Mouse (Mus musculus) embryonic facial prominence, embryonic 11.5 days (tissue): ENCODE results near the gene Smu1. TPM values are rescaled to one million over a fixed set of nuclear protein-coding genes. Genes with fewer than 3 reads are reported as not detected.

Source experiments
- ATAC-seq: fragments of 200-750 bp; cut with Nextera tagmentation; replicated peaks from 2 replicates; pipeline ENCODE4 v1.8.0; 2017; ENCODE audit warnings: low read depth; ENCODE audit not compliant: insufficient number of reproducible peaks, low FRiP score, low TSS enrichment
- DNase-seq: peaks from one replicate; pipeline ENCODE4 v3.0.0-alpha.2; 2015; ENCODE audit warnings: low spot score
- H3K27ac ChIP-seq: fragments of 300-500 bp; sonication (generic); replicated peaks from 2 replicates; pipeline ENCODE4 v1.5.1; 2014; ENCODE audit warnings: mild to moderate bottlenecking, low read depth, low read length, control low read depth
- H3K27me3 ChIP-seq: fragments of 300-500 bp; sonication (generic); 2 replicates; pipeline ENCODE4 v1.6.1; 2014; ENCODE audit warnings: mild to moderate bottlenecking, low read length, moderate library complexity, mixed read lengths; ENCODE audit not compliant: control insufficient read depth, insufficient read depth
- H3K36me3 ChIP-seq: fragments of 300-500 bp; sonication (generic); replicated peaks from 2 replicates; pipeline ENCODE4 v1.6.1; 2014; ENCODE audit warnings: low read depth, mild to moderate bottlenecking, low read length, moderate library complexity, mixed read lengths; ENCODE audit not compliant: control insufficient read depth, insufficient read depth
- H3K4me1 ChIP-seq: fragments of 300-500 bp; sonication (generic); 2 replicates; pipeline ENCODE4 v1.6.1; 2014; ENCODE audit warnings: low read length, mixed read lengths; ENCODE audit not compliant: control insufficient read depth, insufficient read depth
- H3K4me2 ChIP-seq: fragments of 300-500 bp; sonication (generic); 2 replicates; pipeline ENCODE4 v1.6.1; 2014; ENCODE audit warnings: low read depth, mild to moderate bottlenecking, control low read depth, low read length, moderate library complexity
- H3K4me3 ChIP-seq: fragments of 300-500 bp; sonication (generic); 2 replicates; pipeline ENCODE4 v1.5.1; 2014; ENCODE audit warnings: low read depth, low read length, control low read depth
- H3K9ac ChIP-seq: fragments of 300-500 bp; sonication (generic); replicated peaks from 2 replicates; pipeline ENCODE4 v1.6.1; 2014; ENCODE audit warnings: mild to moderate bottlenecking, control low read depth, low read length
- H3K9me3 ChIP-seq: fragments of 300-500 bp; sonication (generic); replicated peaks from 2 replicates; pipeline ENCODE4 v1.6.1; 2016; ENCODE audit warnings: mild to moderate bottlenecking, low read length, inconsistent platforms, mixed read lengths; ENCODE audit not compliant: control insufficient read depth
- WGBS: fragments of 180-500 bp; shearing (Covaris S2); extraction: QIAGEN DNeasy Blood & Tissue Kit; methylation state at CpG from one replicate; pipeline ENCODE4 v1.1.7; 2014; 5-methylcytosine and 5-hydroxymethylcytosine counted together
- polyA plus RNA-seq: library from polyadenylated mRNA; unstranded; fragments of >200 nt; fragmentation: Nextera tagmentation; extraction: Ambion mirVana; gene quantifications from 2 replicates; pipeline ENCODE4 v1.2.1, GENCODE M21; 2014

Gene Smu1
- polyA plus RNA-seq, 1 experiment from 2014 or later = 203 TPM

GRCm38 (mm10) chr4:40794320-40794719 lies 36.6 kb upstream of the Smu1 start:
- Histone ChIP-seq H3K9ac (no peak overlapping the region), H3K36me3 (no peaks in the 10 kb centered on the region), H3K9me3 (no peaks in the 10 kb centered on the region), H3K27ac (no peak overlapping the region), H3K4me1 (no peaks in the 10 kb centered on the region), H3K4me2 (no peak overlapping the region), H3K27me3 (no peaks in the 10 kb centered on the region), H3K4me3 (no peak overlapping the region)
- ATAC-seq (no peak), DNase-seq (no peak)

GRCm38 (mm10) chr4:40791176-40791575 lies 33.5 kb upstream of the Smu1 start:
- ATAC-seq = no peak
- WGBS = 93% methylated on average over 4 of the region's 4 CpGs
- Histone ChIP-seq H3K4me1 (no peaks in the 10 kb centered on the region), H3K27me3 (no peaks in the 10 kb centered on the region), H3K4me3 (no peak overlapping the region), H3K36me3 (no peaks in the 10 kb centered on the region), H3K27ac (no peak overlapping the region), H3K4me2 (no peak overlapping the region), H3K9me3 (no peaks in the 10 kb centered on the region), H3K9ac (no peak overlapping the region)
- no peak for DNase-seq

GRCm38 (mm10) chr4:40786578-40786977 lies 28.9 kb upstream of the Smu1 start:
- ATAC-seq = no peak
- H3K27ac ChIP-seq = no peak overlapping the region
- H3K9ac ChIP-seq = no peak overlapping the region
- no peaks in the 10 kb centered on the region for H3K27me3 ChIP-seq
- H3K4me3 ChIP-seq = no peak overlapping the region
- DNase-seq = no peak
- H3K4me2 ChIP-seq = no peak overlapping the region
- 76% methylated on average over 4 of the region's 4 CpGs for WGBS
- no peaks in the 10 kb centered on the region; the same call in 1 of the 2 replicates for H3K4me1 ChIP-seq
- H3K9me3 ChIP-seq = no peaks in the 10 kb centered on the region
- H3K36me3 ChIP-seq = no peaks in the 10 kb centered on the region

GRCm38 (mm10) chr4:40785620-40786166 lies 28.0 kb upstream of the Smu1 start:
- 81% methylated on average over 9 of the region's 9 CpGs for WGBS
- Histone ChIP-seq H3K4me3 (no peak overlapping the region), H3K9me3 (no peaks in the 10 kb centered on the region), H3K9ac (no peak overlapping the region), H3K36me3 (no peaks in the 10 kb centered on the region), H3K27ac (no peak overlapping the region), H3K27me3 (no peaks in the 10 kb centered on the region), H3K4me1 (no peaks in the 10 kb centered on the region; the same call in 1 of the 2 replicates), H3K4me2 (no peak overlapping the region)
- DNase-seq = no peak
- ATAC-seq = 0 out of 2 replicates have a peak, but pooled peaks have one; percentile 14

- H3K4me2 ChIP-seq = no peak overlapping the region
- no peaks in the 10 kb centered on the region for H3K27me3 ChIP-seq
- H3K4me1 ChIP-seq = no peaks in the 10 kb centered on the region; the same call in 1 of the 2 replicates
- H3K36me3 ChIP-seq = no peaks in the 10 kb centered on the region
- H3K27ac ChIP-seq = no peak overlapping the region
- no peak for ATAC-seq
- WGBS = 80% methylated on average over 10 of the region's 10 CpGs
- no peak for DNase-seq
- no peak overlapping the region for H3K4me3 ChIP-seq
- no peak overlapping the region for H3K9ac ChIP-seq
- no peaks in the 10 kb centered on the region for H3K9me3 ChIP-seq
Observed at GRCm38 (mm10) chr4:40784556-40785169, 26.9 kb upstream of the Smu1 start.

DNA sequence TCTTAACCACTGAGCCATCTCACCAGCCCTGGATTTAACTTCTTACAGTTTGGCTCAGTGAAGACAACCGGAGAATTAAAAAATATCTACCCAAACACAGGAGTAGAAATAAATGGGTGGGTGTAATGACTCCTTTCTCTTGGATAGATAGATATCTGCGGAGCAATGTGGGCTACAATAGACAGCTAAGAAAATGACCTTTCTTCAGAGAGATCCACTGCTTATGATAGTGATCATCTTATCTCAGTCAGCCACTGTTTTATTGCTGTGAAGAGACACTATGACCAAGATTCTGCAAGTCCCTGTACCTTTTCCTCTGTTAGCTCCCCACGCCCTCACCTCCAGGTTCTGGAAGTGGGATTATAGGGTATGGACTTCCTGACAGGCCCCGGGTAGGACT lies 25.3 kb upstream of the Smu1 start:
- 93% methylated on average over 4 of the region's 4 CpGs for WGBS
- DNase-seq (no peak), ATAC-seq (no peak)
- Histone ChIP-seq H3K4me1 (no peaks in the 10 kb centered on the region; the same call in 1 of the 2 replicates), H3K9me3 (no peaks in the 10 kb centered on the region), H3K27ac (no peak overlapping the region), H3K4me3 (no peak overlapping the region), H3K9ac (no peak overlapping the region), H3K4me2 (no peak overlapping the region), H3K27me3 (no peaks in the 10 kb centered on the region), H3K36me3 (no peaks in the 10 kb centered on the region)

GRCm38 (mm10) chr4:40781797-40782495 lies 24.2 kb upstream of the Smu1 start:
- Histone ChIP-seq H3K36me3 (no peaks in the 10 kb centered on the region), H3K27me3 (no peaks in the 10 kb centered on the region), H3K27ac (no peak overlapping the region), H3K4me1 (no peaks in the 10 kb centered on the region; the same call in 1 of the 2 replicates), H3K9ac (no peak overlapping the region), H3K4me3 (no peak overlapping the region), H3K9me3 (no peaks in the 10 kb centered on the region), H3K4me2 (no peak overlapping the region)
- 41% methylated on average over 8 of the region's 8 CpGs for WGBS
- peak; percentile 33 for DNase-seq
- ATAC-seq = no peak

GRCm38 (mm10) chr4:40781143-40781542 lies 23.4 kb upstream of the Smu1 start:
- Histone ChIP-seq H3K36me3 (no peaks in the 10 kb centered on the region), H3K9ac (no peak overlapping the region), H3K9me3 (no peaks in the 10 kb centered on the region), H3K27ac (no peak overlapping the region), H3K4me1 (no peaks in the 10 kb centered on the region; the same call in 1 of the 2 replicates), H3K27me3 (no peaks in the 10 kb centered on the region), H3K4me3 (no peak overlapping the region), H3K4me2 (no peak overlapping the region)
- no peak for ATAC-seq
- DNase-seq = peak; percentile 22
- WGBS = 19% methylated on average over 3 of the region's 3 CpGs
